Mouse (Mus musculus): ENCODE data around the gene Hspa1b.
"Not testable (repeated sequence)": the region's sequence is repeated elsewhere in the genome, so short reads cannot be mapped to it uniquely, and the experiment has no call there.

Hspa1b gene

GRCm38 (mm10) chr17:34981690-34982180 is 22.7 kb upstream of the Hspa1b start, which contains the start of gene Lsm2:
TSS of gene Lsm2 (plus strand) at chr17:34981862.
- DNase-seq = peak; percentile 96

GRCm38 (mm10) chr17:34980655-34981054 is 21.6 kb upstream of the Hspa1b start:
- peak; percentile 75 for DNase-seq

DNA sequence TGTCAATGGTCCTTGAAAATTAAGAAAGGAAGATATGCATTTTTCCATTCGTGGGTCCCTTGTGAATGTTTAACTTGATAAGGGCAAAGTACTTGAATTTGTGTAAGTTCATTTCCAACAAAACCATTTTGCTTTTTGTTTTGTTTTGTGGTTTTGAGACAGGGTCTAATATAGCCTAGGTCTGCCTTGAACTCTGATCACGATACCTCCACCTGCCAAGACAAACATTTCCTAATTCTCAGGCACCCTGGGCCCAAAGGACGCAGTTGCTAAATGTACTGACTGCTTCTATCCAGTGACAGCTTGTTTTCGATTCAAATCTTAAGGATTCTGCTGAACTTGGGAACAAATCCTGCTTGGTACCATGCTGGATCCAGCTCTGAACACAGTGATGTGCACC is 20.6 kb upstream of the Hspa1b start:
- no peak for DNase-seq

- DNase-seq = no peak
Measured at GRCm38 (mm10) chr17:34978239-34978638, 19.2 kb upstream of the Hspa1b start.

DNA sequence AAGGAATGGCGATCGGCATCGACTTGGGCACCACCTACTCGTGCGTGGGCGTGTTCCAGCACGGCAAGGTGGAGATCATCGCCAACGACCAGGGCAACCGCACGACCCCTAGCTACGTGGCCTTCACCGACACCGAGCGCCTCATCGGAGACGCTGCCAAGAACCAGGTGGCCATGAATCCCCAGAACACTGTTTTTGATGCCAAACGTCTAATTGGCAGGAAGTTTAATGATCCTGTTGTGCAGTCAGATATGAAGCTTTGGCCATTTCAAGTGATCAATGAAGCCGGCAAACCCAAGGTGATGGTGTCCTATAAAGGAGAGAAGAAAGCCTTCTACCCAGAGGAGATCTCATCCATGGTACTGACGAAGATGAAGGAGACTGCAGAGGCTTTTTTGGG is 18.0 kb upstream of the Hspa1b start:
- no peak for DNase-seq

- DNase-seq = no peak
Measured at GRCm38 (mm10) chr17:34975581-34976492, 16.8 kb upstream of the Hspa1b start.

DNA sequence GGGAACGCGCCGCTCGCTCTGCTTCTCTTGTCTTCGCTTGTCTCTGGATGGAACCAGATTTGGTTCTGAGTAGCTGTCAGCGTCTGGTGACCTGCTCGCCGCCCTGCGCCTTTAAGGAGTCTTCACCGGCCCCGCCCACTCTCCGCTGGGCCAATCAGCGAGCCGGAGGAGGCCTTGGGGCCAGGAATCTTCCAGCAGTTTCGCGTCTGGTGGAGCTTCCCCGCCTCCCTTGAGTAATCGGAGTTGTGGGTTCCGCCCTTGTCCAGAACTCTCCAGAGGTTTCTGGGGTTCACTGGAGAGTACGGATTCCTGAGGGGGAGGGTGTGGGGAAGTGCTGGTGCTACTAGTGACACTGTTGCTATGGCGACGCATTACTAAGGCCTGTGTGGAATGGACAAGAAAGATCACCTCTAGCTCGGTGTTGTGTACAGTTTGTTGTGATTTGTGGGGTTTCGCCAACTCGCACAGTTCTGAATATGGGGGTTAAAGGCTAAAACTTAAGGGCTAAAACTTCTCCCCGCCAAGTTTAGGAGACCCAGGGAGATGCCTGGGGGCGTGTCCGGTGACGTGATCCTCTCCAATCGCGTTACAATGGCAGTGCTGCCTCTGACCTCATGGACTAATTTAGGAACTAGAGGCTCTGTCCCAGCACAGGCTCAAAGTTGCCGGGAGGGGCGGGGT is 13.2 kb upstream of the Hspa1b start, which contains the start of the genes Hspa1a and Hspa1l:
TSS of gene Hspa1a (minus strand) at position 88 of the 681 bp plus-strand sequence.
TSS of gene Hspa1l (plus strand) at position 635 of the 681 bp plus-strand sequence.
- peak; percentile 85 for DNase-seq

DNA sequence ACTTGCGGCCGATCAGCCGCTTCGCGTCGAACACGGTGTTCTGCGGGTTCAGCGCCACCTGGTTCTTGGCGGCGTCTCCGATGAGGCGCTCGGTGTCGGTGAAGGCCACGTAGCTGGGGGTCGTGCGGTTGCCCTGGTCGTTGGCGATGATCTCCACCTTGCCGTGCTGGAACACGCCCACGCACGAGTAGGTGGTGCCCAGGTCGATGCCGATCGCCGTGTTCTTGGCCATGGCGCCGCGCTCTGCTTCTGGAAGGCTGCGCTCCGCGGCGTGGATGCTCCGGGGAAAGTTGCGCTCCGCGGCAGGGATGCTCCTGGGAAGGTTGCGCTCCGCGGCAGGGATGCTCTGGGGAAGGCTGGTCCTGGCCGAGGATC is 12.6 kb upstream of the Hspa1b start:
- DNase-seq = not testable (repeated sequence)

- DNase-seq = not testable (repeated sequence)
Measured at GRCm38 (mm10) chr17:34970850-34971249, 11.8 kb upstream of the Hspa1b start.

DNA sequence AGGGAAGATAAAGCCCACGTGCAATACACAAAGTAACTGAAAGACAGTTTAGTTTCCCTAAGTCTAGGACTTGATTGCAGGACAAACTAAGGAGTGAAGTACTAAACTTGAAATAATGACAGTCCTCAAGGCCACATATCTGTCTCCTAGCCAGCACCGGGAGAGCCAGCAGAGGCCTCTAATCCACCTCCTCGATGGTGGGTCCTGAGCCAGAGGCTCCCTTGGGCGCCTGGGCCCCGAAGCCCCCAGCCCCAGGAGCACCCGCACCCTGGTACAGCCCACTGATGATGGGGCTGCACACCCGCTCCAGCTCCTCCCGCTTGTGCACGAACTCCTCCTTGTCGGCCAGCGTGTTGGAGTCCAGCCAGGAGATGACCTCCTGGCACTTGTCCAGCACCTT is 10.8 kb upstream of the Hspa1b start, which contains the start of gene Gm20481:
TSS of gene Gm20481 (plus strand) at position 91 of the 400 bp plus-strand sequence.
- DNase-seq = not testable (repeated sequence)

GRCm38 (mm10) chr17:34965627-34966026 is 6.6 kb upstream of the Hspa1b start:
- DNase-seq = no peak

- DNase-seq = peak; percentile 69
Measured at GRCm38 (mm10) chr17:34964640-34965049, 5.6 kb upstream of the Hspa1b start.

GRCm38 (mm10) chr17:34962841-34963240 is 3.8 kb upstream of the Hspa1b start:
- DNase-seq = no peak

DNA sequence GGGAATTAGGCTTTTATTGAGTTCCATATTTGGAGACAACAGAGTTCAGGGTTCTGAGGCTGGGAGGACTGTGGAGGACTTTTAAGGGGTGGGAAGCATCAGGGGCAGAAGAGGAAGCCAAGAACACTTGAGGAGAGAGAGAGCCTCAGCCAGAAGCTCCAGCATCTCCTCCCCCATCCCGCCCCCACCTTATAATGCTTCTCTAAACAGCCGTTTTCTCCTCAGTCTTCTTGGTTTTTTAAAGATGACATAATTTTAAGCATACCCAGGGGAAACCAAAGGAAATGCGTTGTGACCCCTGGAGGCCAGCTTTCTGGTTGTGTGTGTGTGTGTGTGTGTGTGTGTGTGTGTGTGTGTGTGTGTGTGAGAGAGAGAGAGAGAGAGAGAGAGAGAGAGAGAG is 3.1 kb upstream of the Hspa1b start:
- no peak for DNase-seq

- no peak for DNase-seq
Measured at GRCm38 (mm10) chr17:34960702-34961493, 1.9 kb upstream of the Hspa1b start.

- DNase-seq = no peak
Measured at GRCm38 (mm10) chr17:34959881-34960515, 960 bp upstream of the Hspa1b start.

GRCm38 (mm10) chr17:34958734-34959129 is 306 bp downstream of the Hspa1b start:
- not testable (repeated sequence) for DNase-seq

GRCm38 (mm10) chr17:34957966-34958365 is 1.1 kb downstream of the Hspa1b start:
- DNase-seq = not testable (repeated sequence)

DNA sequence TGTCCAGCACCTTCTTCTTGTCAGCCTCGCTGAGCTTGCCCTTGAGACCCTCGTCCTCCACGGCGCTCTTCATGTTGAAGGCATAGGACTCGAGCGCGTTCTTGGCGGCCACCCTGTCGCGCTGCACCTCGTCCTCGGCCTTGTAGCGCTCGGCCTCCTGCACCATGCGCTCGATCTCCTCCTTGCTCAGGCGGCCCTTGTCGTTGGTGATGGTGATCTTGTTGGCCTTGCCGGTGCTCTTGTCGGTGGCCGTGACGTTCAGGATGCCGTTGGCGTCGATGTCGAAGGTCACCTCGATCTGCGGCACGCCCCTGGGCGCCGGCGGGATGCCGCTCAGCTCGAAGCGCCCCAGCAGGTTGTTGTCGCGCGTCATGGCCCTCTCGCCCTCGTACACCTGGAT is 1.7 kb downstream of the Hspa1b start:
- DNase-seq = not testable (repeated sequence)

- peak; percentile 24 for DNase-seq
Measured at GRCm38 (mm10) chr17:34956340-34956739, 2.7 kb downstream of the Hspa1b start.

DNA sequence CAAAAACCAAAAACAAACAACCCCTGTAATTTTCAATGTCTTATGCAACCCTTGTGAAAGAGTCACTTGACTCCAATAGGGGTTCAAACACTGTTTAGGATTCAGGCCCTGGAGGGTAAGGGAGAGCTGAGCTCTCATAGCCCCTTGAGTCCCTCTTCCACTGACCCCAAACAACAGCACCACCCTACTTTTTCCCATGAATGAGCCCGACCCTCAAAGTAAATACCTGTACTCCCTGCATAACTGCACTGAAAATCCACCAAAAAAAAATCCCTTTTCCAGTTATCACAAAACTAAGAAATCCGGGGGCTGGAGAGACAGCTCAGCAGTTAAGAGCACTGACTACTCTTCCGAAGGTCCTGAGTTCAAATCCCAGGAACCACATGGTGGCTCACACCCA is 3.2 kb downstream of the Hspa1b start:
- DNase-seq = no peak

GRCm38 (mm10) chr17:34954831-34955230 is 4.2 kb downstream of the Hspa1b start:
- DNase-seq = no peak
